Mouse (Mus musculus): ENCODE data around the gene Prkd1. TPM values are rescaled to one million over a fixed set of nuclear protein-coding genes. Genes with fewer than 3 reads are reported as not detected.
"Not testable (repeated sequence)": the region's sequence is repeated elsewhere in the genome, so short reads cannot be mapped to it uniquely, and the experiment has no call there.

The Prkd1 gene
- 5.2 and 5.8 TPM in 2 replicates for polyA plus RNA-seq (2015; fragmentation: Nextera tagmentation; extraction: Ambion mirVana)

- peak within 1 kb of the TSS; percentile 77 for H3K27ac ChIP-seq
- ATAC-seq (replicated peaks; ENCODE audit: insufficient number of reproducible peaks, insufficient read depth, low FRiP score, low read depth) = peak; percentile 92
- H3K27me3 ChIP-seq = no peaks in the 10 kb centered on the region; the same call in 1 of the 2 replicates
- no peaks in the 10 kb centered on the region for H3K9me3 ChIP-seq (replicated peaks)
- H3K4me3 ChIP-seq = peak within 1 kb of the TSS; percentile 83
- no peaks in the 10 kb centered on the region for H3K36me3 ChIP-seq
- under 1% methylated on average over 75 of the region's 114 CpGs for WGBS
- peak within 1 kb of the TSS; percentile 78 for H3K9ac ChIP-seq
- H3K4me2 ChIP-seq = peak within 1 kb of the TSS; percentile 87
- H3K4me1 ChIP-seq (replicated peaks) = peaks cover 21% of the 10 kb centered on the region
Observed at GRCm38 (mm10) chr12:50648671-50649541, at the start of gene Prkd1. Gene Prkd1 (minus strand): TSS chr12:50649098.

- no peak overlapping the region for H3K4me2 ChIP-seq
- ATAC-seq (replicated peaks; ENCODE audit: insufficient number of reproducible peaks, insufficient read depth, low FRiP score, low read depth) = no peak
- no peak overlapping the region for H3K9ac ChIP-seq
- no peaks in the 10 kb centered on the region for H3K9me3 ChIP-seq (replicated peaks)
- H3K4me1 ChIP-seq (replicated peaks) = no peaks in the 10 kb centered on the region
- no peak overlapping the region for H3K4me3 ChIP-seq
- H3K27ac ChIP-seq = no peak overlapping the region
- H3K27me3 ChIP-seq = no peaks in the 10 kb centered on the region
- 4% methylated on average over 3 of the region's 3 CpGs for WGBS
- H3K36me3 ChIP-seq = no peaks in the 10 kb centered on the region
Observed at GRCm38 (mm10) chr12:50697492-50697891, 48.6 kb upstream of the Prkd1 start.

- Histone ChIP-seq H3K9me3 (replicated peaks) (no peaks in the 10 kb centered on the region), H3K27ac (peak overlapping the region; percentile 77), H3K4me2 (peak overlapping the region; percentile 87), H3K36me3 (no peaks in the 10 kb centered on the region), H3K27me3 (no peaks in the 10 kb centered on the region; the same call in 1 of the 2 replicates), H3K9ac (peak overlapping the region; percentile 78), H3K4me3 (peak overlapping the region; percentile 83), H3K4me1 (replicated peaks) (peaks cover 21% of the 10 kb centered on the region)
- ATAC-seq (replicated peaks; ENCODE audit: insufficient number of reproducible peaks, insufficient read depth, low FRiP score, low read depth) = peak; percentile 55; the same call in 1 of the 2 replicates
- whole genome bisulfite sequencing = 2% methylated on average over 16 of the region's 16 CpGs
Observed at GRCm38 (mm10) chr12:50648176-50648670, 675 bp downstream of the Prkd1 start.

GRCm38 (mm10) chr12:50646857-50647256, 2.0 kb downstream of the Prkd1 start:
- Histone ChIP-seq H3K9me3 (replicated peaks) (no peaks in the 10 kb centered on the region), H3K4me3 (no peak overlapping the region), H3K9ac (no peak overlapping the region), H3K27me3 (no peaks in the 10 kb centered on the region; the same call in 1 of the 2 replicates), H3K4me1 (replicated peaks) (peaks cover 21% of the 10 kb centered on the region), H3K4me2 (peak overlapping the region; percentile 87), H3K27ac (no peak overlapping the region), H3K36me3 (no peaks in the 10 kb centered on the region)
- no peak for ATAC-seq (replicated peaks; ENCODE audit: insufficient number of reproducible peaks, insufficient read depth, low FRiP score, low read depth)
- 68% methylated on average over 4 of the region's 4 CpGs for WGBS

GRCm38 (mm10) chr12:50642671-50643070, 6.2 kb downstream of the Prkd1 start:
- Histone ChIP-seq H3K27ac (no peak overlapping the region), H3K9me3 (replicated peaks) (no peaks in the 10 kb centered on the region), H3K27me3 (no peaks in the 10 kb centered on the region; the same call in 1 of the 2 replicates), H3K4me2 (no peak overlapping the region), H3K4me1 (replicated peaks) (peaks cover 11% of the 10 kb centered on the region), H3K4me3 (no peak overlapping the region), H3K36me3 (no peaks in the 10 kb centered on the region), H3K9ac (no peak overlapping the region)
- 60% methylated on average over 5 of the region's 5 CpGs for WGBS
- no peak for ATAC-seq (replicated peaks; ENCODE audit: insufficient number of reproducible peaks, insufficient read depth, low FRiP score, low read depth)

- Histone ChIP-seq H3K4me2 (no peak overlapping the region), H3K9me3 (replicated peaks) (no peaks in the 10 kb centered on the region), H3K27ac (no peak overlapping the region), H3K27me3 (no peaks in the 10 kb centered on the region), H3K36me3 (no peaks in the 10 kb centered on the region), H3K4me3 (no peak overlapping the region), H3K4me1 (replicated peaks) (no peaks in the 10 kb centered on the region), H3K9ac (no peak overlapping the region)
- no peak for ATAC-seq (replicated peaks; ENCODE audit: insufficient number of reproducible peaks, insufficient read depth, low FRiP score, low read depth)
- WGBS = 70% methylated on average over 4 of the region's 4 CpGs
Observed at GRCm38 (mm10) chr12:50640171-50640570, 8.7 kb downstream of the Prkd1 start.

- Histone ChIP-seq H3K9me3 (replicated peaks) (no peaks in the 10 kb centered on the region), H3K4me3 (no peak overlapping the region), H3K4me1 (replicated peaks) (peaks cover 4% of the 10 kb centered on the region; the same call in 1 of the 2 replicates), H3K27me3 (no peaks in the 10 kb centered on the region), H3K36me3 (no peaks in the 10 kb centered on the region), H3K9ac (no peak overlapping the region), H3K4me2 (no peak overlapping the region), H3K27ac (no peak overlapping the region)
- WGBS = 29% methylated on average over 6 of the region's 6 CpGs
- no peak for ATAC-seq (replicated peaks; ENCODE audit: insufficient number of reproducible peaks, insufficient read depth, low FRiP score, low read depth)
Observed at GRCm38 (mm10) chr12:50634436-50634835, 14.5 kb downstream of the Prkd1 start.

- H3K4me1 ChIP-seq (replicated peaks); H3K4me3 ChIP-seq; H3K4me2 ChIP-seq; H3K9me3 ChIP-seq (replicated peaks); H3K9ac ChIP-seq; ATAC-seq (replicated peaks; ENCODE audit: insufficient number of reproducible peaks, insufficient read depth, low FRiP score, low read depth); H3K36me3 ChIP-seq; H3K27ac ChIP-seq; H3K27me3 ChIP-seq: not testable (repeated sequence)
- WGBS = 68% methylated on average over 2 of the region's 2 CpGs
Observed at GRCm38 (mm10) chr12:50626100-50626499, 22.8 kb downstream of the Prkd1 start.

- Histone ChIP-seq H3K27ac (no peak overlapping the region), H3K27me3 (no peaks in the 10 kb centered on the region), H3K4me3 (no peak overlapping the region; the same call in 1 of the 2 replicates), H3K9me3 (replicated peaks) (no peaks in the 10 kb centered on the region), H3K4me1 (replicated peaks) (peaks cover 7% of the 10 kb centered on the region), H3K9ac (no peak overlapping the region), H3K36me3 (no peaks in the 10 kb centered on the region), H3K4me2 (0 out of 2 replicates have a peak overlapping the region, but pooled peaks have one; percentile 8)
- ATAC-seq (replicated peaks; ENCODE audit: insufficient number of reproducible peaks, insufficient read depth, low FRiP score, low read depth) = no peak
- WGBS = 20% methylated on average over 4 of the region's 4 CpGs
Observed at GRCm38 (mm10) chr12:50624175-50624574, 24.7 kb downstream of the Prkd1 start.

- Histone ChIP-seq H3K27me3 (no peaks in the 10 kb centered on the region), H3K9ac (no peak overlapping the region), H3K9me3 (replicated peaks) (no peaks in the 10 kb centered on the region), H3K4me2 (no peak overlapping the region), H3K4me3 (no peak overlapping the region), H3K27ac (no peak overlapping the region), H3K4me1 (replicated peaks) (peaks cover 12% of the 10 kb centered on the region), H3K36me3 (no peaks in the 10 kb centered on the region)
- WGBS = 89% methylated on average over 1 of the region's 1 CpGs
- no peak for ATAC-seq (replicated peaks; ENCODE audit: insufficient number of reproducible peaks, insufficient read depth, low FRiP score, low read depth)
Observed at GRCm38 (mm10) chr12:50615852-50616251, 33.0 kb downstream of the Prkd1 start.

GRCm38 (mm10) chr12:50614341-50614740, 34.6 kb downstream of the Prkd1 start:
- no peak overlapping the region for H3K9ac ChIP-seq
- H3K27me3 ChIP-seq = no peaks in the 10 kb centered on the region
- no peaks in the 10 kb centered on the region for H3K9me3 ChIP-seq (replicated peaks)
- H3K4me2 ChIP-seq = 0 out of 2 replicates have a peak overlapping the region, but pooled peaks have one; percentile 32
- 16% methylated on average over 6 of the region's 6 CpGs for WGBS
- H3K27ac ChIP-seq = peak overlapping the region; percentile 58
- H3K4me1 ChIP-seq (replicated peaks) = peaks cover 12% of the 10 kb centered on the region
- peak; percentile 72; the same call in 1 of the 2 replicates for ATAC-seq (replicated peaks; ENCODE audit: insufficient number of reproducible peaks, insufficient read depth, low FRiP score, low read depth)
- no peak overlapping the region for H3K4me3 ChIP-seq
- no peaks in the 10 kb centered on the region for H3K36me3 ChIP-seq
